Mouse (Mus musculus) 3T3-L1 (cell line): Measurements from ENCODE around the gene Msh3.
A peak's percentile ranks its signal among the peaks of the same experiment; 100 is the strongest.
"Not testable (repeated sequence)": the region's sequence is repeated elsewhere in the genome, so short reads cannot be mapped to it uniquely, and the experiment has no call there.

Experiments used
- DNase-seq: peaks from one replicate; pipeline ENCODE4 v3.0.0-alpha.2; 2015; ENCODE audit warnings: low read depth, low spot score

Msh3 gene

GRCm38 (mm10) chr13:92354456-92355271 lies at the start of gene Msh3, which contains the start of gene Dhfr:
Gene Msh3 (minus strand): TSS chr13:92355003.
Gene Dhfr (plus strand): TSS chr13:92354726.
- DNase-seq: peak; percentile 98

- DNase-seq: no peak
Measured at GRCm38 (mm10) chr13:92403496-92403895, 48.7 kb upstream of the Msh3 start.

- peak; percentile 21 for DNase-seq
Measured at GRCm38 (mm10) chr13:92402063-92402462, 47.3 kb upstream of the Msh3 start.

GRCm38 (mm10) chr13:92398491-92399384 lies 43.9 kb upstream of the Msh3 start:
- DNase-seq: no peak

- DNase-seq: no peak
Measured at GRCm38 (mm10) chr13:92393047-92393661, 38.4 kb upstream of the Msh3 start.

GRCm38 (mm10) chr13:92387367-92387766 lies 32.6 kb upstream of the Msh3 start:
- DNase-seq: no peak

GRCm38 (mm10) chr13:92371466-92371865 lies 16.7 kb upstream of the Msh3 start:
- not testable (repeated sequence) for DNase-seq

GRCm38 (mm10) chr13:92370811-92371210 lies 16.0 kb upstream of the Msh3 start:
- no peak for DNase-seq

- DNase-seq: peak; percentile 25
Measured at GRCm38 (mm10) chr13:92365312-92365711, 10.5 kb upstream of the Msh3 start.

- DNase-seq: no peak
Measured at GRCm38 (mm10) chr13:92361609-92362008, 6.8 kb upstream of the Msh3 start.

GRCm38 (mm10) chr13:92357644-92358043 lies 2.8 kb upstream of the Msh3 start:
- peak; percentile 56 for DNase-seq

GRCm38 (mm10) chr13:92356376-92356775 lies 1.6 kb upstream of the Msh3 start:
- no peak for DNase-seq

GRCm38 (mm10) chr13:92355272-92355643 lies 455 bp upstream of the Msh3 start:
- no peak for DNase-seq

GRCm38 (mm10) chr13:92353956-92354355 lies 847 bp downstream of the Msh3 start:
- DNase-seq: peak; percentile 68

GRCm38 (mm10) chr13:92351100-92351499 lies 3.7 kb downstream of the Msh3 start:
- no peak for DNase-seq

GRCm38 (mm10) chr13:92346338-92346737 lies 8.5 kb downstream of the Msh3 start:
- no peak for DNase-seq

GRCm38 (mm10) chr13:92344033-92344432 lies 10.8 kb downstream of the Msh3 start:
- DNase-seq: no peak

GRCm38 (mm10) chr13:92339787-92340186 lies 15.0 kb downstream of the Msh3 start:
- no peak for DNase-seq

- DNase-seq: peak; percentile 9
Measured at GRCm38 (mm10) chr13:92337773-92338462, 16.9 kb downstream of the Msh3 start.

GRCm38 (mm10) chr13:92336857-92337256 lies 17.9 kb downstream of the Msh3 start:
- DNase-seq: peak; percentile 24

- no peak for DNase-seq
Measured at GRCm38 (mm10) chr13:92332103-92332879, 22.5 kb downstream of the Msh3 start.
